Mouse (Mus musculus) spleen, postnatal 14 days (tissue): Measurements from ENCODE around the gene Gm17018.

Experiments used
- DNase-seq, 2 experiments: peaks; one replicate each; pipeline ENCODE4 v3.0.0; 2021 to 2022; ENCODE audit warnings: low spot score in 2 of 2

The Gm17018 gene

DNA sequence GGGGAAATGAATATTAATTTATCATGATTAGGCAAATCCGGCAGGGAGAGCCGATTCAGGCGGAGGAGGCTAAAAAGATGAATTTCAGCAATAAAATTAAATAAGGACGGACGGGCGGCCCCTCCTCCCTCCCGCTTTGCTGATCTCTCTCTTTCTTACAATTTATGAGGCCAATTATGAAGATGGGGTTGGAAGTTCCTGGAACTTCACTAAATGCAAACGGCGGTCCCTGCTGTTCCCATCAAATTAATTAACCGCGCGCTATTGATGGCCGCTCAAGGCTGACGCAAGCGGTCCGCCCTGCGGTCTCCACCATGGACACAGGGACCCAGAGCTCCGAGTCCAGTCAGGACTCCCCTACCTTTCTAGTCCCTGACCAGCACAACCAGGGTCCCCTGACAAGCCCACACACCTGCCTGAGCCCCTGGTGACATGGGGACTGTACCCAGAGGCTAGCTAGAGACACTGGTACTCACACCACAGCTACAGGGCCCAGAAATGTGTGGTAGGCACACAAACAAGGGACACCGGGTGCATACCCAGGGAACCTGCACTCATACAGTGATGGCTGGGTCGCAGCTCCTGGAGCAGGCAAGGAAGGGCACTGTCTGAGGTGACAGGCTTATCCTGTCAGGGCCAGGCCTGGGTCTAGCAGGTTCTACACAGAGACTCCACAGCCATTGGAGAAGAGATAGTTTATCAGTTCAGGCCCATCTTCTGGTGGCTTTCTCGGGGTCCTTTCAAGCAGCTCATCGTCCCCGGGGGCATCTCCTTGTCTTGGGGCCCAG is 11.1 kb upstream of the Gm17018 start:
- no peak for DNase-seq

DNA sequence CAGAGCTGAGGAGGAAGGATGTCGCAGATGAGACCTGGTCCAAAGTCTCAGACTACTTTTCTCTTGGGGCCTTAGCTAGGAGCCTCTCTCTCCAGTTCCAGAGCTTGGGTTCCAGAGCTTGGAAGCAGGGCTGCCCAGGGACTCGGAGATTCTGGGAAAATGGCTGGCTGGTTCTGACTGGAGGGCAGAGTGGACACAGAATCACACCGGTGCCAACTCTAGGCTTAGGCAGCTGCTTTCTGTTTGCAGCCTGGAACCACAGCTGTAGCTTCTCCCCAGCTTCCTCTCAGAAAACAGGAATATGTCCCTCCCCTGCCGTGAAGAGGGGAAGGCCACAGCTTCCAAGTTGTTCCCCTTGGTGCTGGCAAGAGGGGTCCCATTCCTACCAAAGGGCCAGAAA is 10.5 kb upstream of the Gm17018 start:
- no peak for DNase-seq

DNA sequence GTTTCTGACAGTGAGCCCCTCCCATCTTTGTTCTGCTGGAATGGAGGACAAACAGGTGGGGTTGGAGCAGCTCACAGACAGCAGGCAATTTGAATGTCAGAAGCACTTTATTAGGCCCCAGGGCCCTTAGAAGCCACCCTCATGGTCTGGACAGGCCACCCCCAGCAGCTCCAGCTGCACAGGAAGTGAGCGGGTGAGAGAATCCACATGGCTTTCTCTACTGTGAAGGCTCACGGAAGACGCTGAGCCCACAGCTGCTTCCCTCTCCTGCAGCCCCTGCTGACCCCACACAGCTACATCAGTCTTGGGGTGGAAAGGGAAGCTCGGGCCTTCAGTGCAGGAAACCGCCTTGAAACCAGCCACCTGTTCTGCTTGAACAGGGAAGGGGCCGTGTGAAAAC is 8.2 kb upstream of the Gm17018 start:
- DNase-seq, result no peak

DNA sequence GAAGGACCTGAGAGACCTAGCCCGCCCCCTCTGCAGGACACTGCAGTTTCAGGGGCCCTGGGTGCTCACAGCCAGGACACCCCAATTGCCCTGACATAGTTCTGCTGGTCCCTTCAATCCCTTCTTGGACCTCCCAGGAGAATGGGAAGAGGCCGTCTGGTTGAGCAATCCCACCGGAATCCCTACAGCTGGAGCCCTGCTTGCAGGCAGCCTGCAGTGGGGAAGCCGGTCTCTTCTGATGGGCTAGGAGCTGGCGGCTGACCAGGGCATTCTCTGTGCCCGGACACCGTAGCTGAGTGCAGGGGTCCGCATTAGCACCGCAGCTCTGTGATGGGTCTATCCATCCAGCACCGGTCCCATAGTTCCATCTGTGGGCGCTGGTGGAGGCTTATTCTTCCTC is 6.3 kb upstream of the Gm17018 start:
- DNase-seq, result no peak

DNA sequence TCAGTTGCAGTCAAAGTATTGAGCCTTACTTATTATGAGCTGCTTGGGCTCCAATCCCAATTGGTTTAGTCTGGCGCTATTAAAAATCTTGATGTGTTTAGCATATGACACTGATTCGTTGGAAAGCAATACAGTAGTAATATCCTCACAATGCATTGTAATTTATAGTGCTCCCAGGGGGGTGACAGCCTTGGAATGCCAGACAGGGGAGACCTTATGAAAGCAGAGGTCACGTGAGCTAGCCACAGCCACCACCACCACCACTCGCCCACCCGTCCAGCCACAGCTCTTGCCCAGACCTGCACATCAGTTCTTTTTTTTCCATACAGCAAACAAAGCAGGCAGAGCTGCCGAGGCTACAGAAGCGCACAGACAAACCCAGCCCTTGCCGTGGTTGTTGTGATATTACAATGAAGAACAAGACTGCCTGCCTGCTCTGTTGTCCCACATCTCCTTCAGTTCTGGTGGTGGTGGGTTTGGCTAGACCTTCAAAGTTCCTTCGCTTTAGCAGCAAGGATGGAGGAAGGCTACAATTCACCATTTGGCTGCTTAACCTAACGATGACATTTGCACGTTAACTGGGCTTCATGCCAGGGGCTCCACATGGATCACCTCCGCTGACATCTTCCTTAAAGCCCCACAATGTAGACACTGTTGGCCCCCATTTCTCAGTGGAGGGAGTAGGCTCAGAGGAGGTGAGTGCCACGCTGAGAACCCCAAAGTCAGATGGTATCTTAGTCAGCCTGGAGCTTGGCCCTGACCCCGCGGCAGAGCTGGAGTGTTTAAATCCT is 5.7 kb downstream of the Gm17018 start:
- no peak for DNase-seq

GRCm38 (mm10) chr19:45567367-45567766 is 7.0 kb downstream of the Gm17018 start:
- DNase-seq, result no peak

DNA sequence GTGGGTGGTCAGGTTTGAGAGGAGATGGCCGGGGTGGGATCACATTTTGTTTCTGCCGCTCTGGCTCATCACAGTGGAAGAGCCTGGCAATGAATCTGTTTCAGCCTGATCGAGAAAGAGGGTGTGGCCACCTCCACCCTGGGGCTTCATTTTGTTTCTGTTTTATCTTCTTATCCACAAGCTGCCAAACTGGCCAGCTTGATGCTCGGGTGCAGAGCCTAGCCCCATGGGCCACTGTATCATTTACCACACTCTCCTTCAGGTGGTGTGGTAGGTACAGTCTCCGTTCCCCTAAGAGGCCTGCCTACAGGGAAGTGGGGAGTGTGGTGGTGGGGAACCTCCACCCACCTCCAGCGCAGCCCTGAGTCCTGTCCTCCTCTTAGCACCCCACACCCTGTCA is 12.6 kb downstream of the Gm17018 start:
- no peak for DNase-seq

DNA sequence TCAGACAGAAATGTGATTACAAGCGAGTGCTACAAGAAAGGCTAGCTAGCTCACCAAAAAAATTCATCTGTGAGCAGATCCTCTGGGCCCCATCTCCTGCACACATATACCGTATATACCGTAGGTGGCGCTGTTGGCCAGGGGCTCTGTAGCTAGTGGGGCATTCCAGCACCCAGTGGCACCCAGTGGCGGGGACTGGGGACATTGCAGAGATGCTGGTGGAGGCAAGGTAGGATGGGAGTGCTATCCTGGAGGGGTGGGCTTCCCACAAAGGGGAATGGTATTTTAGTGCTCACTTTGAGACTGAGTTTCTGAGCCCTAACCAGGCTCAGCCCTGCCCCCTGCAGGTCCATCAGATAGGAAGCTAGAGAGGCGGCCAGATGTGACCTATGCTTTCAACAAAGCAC is 13.4 kb downstream of the Gm17018 start:
- peak; percentile 58 to 70 for DNase-seq

- no peak for DNase-seq
These were observed 14.0 kb downstream of the Gm17018 start for GRCm38 (mm10) chr19:45574339-45574898.

DNA sequence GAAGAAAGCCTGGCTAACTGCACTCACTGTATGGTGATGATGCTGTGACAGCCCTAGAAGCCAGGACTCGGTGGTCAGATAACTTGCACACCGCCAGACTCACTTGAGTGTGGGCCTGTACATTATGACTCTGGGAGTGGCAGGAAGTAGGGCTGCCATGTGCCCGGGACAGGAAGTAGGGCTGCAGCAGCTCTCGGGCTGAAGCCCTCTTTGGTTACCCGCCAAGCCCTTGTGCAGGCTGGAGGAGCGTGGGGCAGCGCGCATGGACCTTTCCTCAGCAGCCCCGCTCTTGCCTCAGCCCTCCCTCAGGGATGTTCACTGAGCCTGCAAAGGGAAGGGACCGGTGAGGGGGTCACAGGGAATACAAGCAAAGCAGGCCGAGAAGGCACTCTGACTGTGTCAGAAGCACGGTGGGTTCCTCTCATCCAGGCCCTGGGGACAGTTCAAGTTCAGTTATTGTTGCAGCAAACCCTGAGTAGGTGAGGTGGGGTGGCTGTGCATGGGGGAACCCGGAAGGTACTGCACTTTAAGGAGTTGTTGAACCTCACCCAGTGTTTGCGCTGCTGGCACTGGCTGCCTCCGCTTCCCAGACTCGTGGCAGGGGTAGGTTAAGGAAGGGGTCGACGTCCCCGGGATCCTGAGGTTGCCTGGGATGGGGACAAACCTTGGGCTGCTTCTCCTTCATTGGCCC is 14.7 kb downstream of the Gm17018 start:
- peak in 1 of 2 experiments; percentile 37 for DNase-seq

DNA sequence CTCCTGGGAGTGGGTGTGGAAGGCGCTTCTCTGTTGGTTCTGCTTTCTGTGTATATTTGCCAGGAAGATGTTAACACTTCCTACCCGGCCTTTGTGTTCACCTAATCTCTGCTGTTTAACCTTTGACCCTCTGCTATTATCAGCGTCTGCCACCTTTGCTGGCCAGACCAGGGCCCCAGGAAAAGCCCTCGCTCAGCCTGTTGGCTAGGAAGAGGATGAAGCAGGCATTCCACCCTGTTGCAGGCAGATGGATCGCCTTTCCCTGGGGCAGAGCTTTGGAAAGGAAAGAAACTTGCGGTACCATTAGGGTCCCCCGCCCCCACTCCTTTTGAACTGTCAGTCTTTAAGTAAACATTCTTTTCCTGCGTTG is 15.2 kb downstream of the Gm17018 start:
- DNase-seq, result no peak

- no peak for DNase-seq
These were observed 16.8 kb downstream of the Gm17018 start for GRCm38 (mm10) chr19:45577141-45577750.

GRCm38 (mm10) chr19:45578976-45579375 is 18.6 kb downstream of the Gm17018 start:
- DNase-seq, result no peak

DNA sequence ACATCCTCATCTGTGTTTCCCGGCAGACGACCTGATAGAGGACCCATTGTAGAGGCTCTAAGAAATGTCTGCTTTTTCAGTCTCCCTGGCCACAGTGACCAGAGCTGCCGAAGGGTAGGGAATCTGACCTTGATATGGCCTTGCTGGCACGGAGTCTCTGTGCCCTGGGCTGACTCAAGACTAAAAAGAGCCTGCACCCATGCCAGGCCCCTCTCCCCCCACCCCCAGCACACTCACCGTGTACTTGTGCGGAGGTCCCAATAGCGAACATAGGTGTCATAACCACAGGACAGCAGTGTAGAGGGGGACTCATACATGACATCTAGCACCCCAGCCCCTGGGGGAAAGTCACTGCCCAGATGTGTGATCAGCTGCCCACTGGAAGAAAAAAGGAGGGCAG is 19.0 kb downstream of the Gm17018 start:
- no peak for DNase-seq

- DNase-seq, result no peak
These were observed 19.8 kb downstream of the Gm17018 start for GRCm38 (mm10) chr19:45580235-45580634.

DNA sequence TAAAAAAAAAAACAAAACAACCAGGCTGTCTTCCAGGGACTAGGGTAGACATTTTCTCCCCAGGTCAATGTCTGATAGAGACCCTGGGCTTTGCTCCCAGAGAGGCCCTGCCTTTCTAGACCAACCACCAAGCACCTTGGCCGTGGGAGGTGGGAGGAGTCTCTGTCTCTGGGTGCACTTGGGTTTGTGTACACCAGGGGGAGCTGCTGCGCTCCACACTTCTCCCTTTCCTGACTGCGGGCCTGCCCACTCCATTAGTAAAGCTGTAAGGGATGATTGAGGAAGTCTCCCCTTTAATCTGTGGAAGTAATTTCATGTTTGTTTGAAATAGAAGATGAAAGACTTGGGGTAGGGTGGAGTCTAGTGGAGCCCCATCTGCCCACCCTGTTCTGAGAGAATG is 20.8 kb downstream of the Gm17018 start:
- DNase-seq, result peak; percentile 28 to 44

DNA sequence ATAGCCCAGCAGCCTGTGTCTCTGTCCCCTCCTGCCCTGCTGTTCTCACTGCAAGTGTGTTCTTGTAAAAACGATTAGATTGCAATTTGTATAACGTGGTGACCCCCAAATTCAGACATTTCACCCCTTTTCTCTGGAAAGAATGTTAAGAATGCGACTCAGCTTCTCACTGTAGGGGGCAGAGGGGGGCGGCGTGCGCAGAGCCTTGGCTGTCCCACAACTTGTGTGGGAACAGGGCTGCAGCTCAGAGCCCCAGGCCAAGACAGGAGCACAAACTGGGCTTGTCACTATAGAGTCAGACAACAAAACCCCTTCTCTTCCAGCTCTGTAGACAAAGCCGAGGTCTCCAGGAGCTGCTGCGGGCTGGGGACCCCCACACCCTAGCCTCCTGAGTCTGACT is 21.7 kb downstream of the Gm17018 start:
- DNase-seq, result no peak

GRCm38 (mm10) chr19:45583136-45583535 is 22.7 kb downstream of the Gm17018 start:
- DNase-seq, result no peak

DNA sequence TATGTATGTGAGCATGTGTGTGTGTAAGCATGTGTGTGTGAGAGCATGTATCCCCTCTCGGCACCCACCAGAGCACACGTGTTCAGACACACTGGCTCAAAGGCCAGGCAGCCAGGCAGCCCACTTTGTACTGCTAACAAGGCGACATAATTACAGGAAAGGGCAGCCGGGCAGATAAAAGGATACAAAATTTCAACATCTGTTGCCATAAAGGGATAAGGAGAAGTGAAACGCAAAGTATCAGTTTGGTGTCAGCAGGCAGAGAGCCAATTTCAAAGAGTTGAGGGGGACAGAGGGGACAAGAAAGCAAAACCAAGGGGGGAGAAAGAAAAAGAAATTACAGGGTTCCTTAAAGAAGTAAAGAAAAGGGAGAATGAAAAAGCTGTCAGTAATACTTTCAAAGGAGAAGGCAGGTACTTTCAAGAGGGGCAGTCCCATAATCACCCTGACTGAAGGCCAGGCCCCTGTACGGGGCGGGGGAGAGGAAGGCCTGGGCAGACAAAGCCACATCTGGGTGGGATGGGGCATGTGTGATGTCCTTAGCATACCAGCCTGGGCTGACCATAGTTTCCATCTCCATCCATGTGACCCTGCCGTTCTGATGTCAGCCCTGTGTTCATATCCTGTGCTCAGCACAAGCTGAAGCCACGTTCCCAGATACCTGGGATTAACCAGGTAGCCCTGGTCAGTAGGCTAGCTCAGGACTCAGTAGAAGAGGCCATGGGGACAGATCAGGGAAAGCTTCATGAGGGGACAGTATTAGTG is 24.6 kb downstream of the Gm17018 start:
- no peak for DNase-seq

DNA sequence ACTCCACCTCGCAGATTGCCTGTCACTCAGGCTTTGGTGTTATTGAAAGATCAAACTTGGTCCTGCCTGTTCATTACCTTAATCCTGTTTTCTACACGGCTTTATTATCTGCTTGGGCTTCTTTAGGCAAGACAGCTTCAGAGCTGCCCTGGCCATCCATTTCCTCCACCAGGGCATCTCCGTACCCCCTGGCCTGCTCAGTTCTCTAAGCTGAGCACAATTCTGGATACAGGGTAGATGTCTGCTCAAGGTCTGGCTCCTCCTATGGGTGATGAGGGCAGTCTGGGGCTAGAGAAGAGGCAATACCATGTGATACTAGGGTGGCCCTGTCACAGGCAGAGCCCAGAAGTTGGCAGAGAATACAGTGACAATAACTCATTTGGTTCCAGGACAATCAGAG is 26.4 kb downstream of the Gm17018 start:
- no peak for DNase-seq
